Mouse (Mus musculus): ENCODE results near the gene Mfsd2a.

Mfsd2a gene

GRCm38 (mm10) chr4:122983486-122984261 is 22.7 kb upstream of the Mfsd2a start:
- TF ChIP-seq GATA4 (IDR thresholded peaks at IDR 0.05; ENCODE audit: insufficient replicate concordance, low read length), result no peak

- TF ChIP-seq GATA4 (IDR thresholded peaks at IDR 0.05; ENCODE audit: insufficient replicate concordance, low read length), result no peak
These were observed 21.5 kb upstream of the Mfsd2a start for GRCm38 (mm10) chr4:122982537-122982936.

GRCm38 (mm10) chr4:122981930-122982329 is 20.9 kb upstream of the Mfsd2a start:
- TF ChIP-seq GATA4 (IDR thresholded peaks at IDR 0.05; ENCODE audit: insufficient replicate concordance, low read length), result no peak

GRCm38 (mm10) chr4:122981238-122981637 is 20.2 kb upstream of the Mfsd2a start:
- TF ChIP-seq GATA4 (IDR thresholded peaks at IDR 0.05; ENCODE audit: insufficient replicate concordance, low read length), result no peak

DNA sequence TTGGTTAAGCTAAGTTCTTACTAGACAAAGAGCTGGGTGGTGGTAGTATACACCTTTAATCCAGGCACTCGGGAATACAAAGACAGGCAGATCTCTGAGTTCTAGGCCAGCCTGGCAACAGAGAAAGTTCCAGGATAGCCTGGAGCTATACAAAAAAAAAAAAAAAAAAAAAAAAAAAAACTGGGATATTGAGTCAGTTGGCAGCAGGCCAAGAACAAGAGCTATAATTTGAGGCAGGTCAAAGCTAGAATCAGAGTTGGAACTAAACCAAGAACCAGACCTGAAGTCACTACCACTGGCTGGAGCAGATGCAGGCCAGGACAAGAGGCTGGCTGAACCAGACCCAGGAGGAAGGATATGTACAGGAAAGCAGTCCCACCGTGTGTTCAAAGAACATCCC is 19.7 kb upstream of the Mfsd2a start:
- no peak for TF ChIP-seq GATA4 (IDR thresholded peaks at IDR 0.05; ENCODE audit: insufficient replicate concordance, low read length)

DNA sequence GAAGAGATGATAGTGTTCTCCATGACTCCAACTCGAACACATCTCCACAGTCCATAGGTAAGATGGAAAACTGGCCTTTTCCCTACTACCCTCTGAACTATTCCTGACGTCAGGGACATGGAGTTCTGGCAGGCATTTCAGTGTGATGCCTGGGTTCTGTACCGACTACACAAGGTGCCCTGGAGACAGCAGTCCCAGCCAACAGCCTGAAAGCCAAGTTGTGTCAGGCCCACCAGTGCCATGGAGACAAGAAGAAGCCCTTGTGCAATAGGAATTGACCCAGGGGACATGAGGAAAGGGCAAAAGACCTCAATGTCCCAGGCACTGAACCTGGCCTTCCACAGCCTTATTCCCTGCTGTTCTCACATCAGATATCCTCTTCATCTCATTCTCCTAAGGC is 18.8 kb upstream of the Mfsd2a start:
- no peak; the same call in 1 of the 2 replicates for TF ChIP-seq GATA4 (IDR thresholded peaks at IDR 0.05; ENCODE audit: insufficient replicate concordance, low read length)

DNA sequence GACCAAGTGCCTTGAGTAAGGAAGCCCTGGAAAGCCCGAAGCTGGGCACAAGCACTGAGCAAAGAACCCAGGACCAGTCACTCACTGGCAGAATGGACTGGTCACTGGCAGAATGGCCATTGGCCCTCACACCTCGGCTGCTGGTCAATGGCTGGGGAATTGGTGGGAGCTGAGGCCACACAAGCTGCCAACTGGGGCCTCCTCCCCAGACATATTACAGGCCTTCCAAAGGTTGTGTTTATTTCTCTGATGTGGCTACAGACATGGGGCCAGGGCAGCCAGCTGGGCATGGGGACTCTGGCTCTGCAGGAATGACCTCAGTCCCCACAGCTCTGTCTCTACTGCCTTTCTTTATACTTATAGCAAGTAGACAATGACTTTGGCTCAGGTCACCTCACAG is 17.9 kb upstream of the Mfsd2a start:
- TF ChIP-seq GATA4 (IDR thresholded peaks at IDR 0.05; ENCODE audit: insufficient replicate concordance, low read length), result no peak; the same call in 1 of the 2 replicates

DNA sequence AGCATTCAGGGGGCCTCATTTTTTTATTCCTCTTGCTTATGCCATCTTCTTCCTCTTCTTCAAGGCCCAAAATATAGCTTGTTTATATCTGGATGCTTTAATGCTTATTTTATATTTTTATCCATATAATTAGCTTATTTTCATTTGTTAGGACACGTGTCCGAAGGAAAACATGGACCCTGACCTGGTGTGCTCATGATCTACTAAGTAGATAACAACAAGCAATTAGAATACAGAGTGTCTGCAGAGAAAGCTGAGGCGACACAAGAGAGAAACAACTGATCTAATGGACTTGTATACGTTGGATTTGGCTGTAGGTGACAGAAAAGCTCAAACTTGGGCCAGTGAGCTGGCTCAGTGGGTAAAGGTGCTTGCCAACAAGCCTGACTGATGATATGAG is 15.9 kb upstream of the Mfsd2a start:
- TF ChIP-seq GATA4 (IDR thresholded peaks at IDR 0.05; ENCODE audit: insufficient replicate concordance, low read length), result peak; percentile 76

DNA sequence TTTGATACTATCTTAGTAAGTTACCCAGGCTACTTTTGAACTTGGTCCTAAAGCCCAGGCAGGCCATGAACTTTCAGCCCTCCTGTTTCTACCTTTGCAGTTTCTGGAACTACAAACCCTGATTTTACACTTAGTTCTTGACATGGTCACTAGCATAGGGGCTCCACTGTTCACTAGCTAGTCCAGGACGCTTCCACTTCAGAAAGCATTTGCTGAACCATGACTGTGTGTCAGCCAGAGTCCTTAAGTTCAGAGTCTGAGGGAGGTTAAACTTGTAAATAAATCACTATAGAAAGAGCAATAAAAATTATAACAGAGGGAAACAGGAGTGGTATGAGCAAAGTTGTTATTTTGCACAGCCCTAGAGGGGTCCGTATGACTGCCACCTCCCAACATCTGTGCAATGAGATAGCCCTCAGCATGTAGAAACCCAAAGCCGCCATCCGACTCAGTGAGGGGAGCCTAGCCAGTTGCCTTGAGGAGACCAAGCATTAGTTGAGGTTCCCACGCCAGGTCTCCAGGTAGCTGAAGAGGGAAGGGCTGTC is 14.1 kb upstream of the Mfsd2a start:
- no peak for TF ChIP-seq GATA4 (IDR thresholded peaks at IDR 0.05; ENCODE audit: insufficient replicate concordance, low read length)

DNA sequence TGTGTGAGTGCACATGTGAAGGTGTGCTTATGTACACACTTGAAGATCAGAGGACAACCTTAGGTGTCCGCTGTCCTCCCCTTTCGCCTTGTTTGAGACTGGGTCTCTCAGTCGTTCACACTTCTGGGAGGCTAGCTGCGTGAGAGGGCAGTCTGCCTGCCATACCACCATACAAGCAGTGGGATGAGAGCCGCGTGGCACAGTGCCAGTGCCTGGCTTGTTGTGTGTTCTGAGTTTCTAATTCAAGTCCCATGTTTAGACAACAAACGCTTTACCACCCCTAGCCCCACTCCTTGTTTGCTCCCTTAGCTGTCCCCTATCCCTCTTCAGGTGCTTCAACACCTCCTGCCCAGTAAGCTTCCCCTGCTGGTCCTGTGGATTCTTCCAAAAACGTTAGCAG is 11.1 kb upstream of the Mfsd2a start:
- TF ChIP-seq GATA4 (IDR thresholded peaks at IDR 0.05; ENCODE audit: insufficient replicate concordance, low read length), result no peak

GRCm38 (mm10) chr4:122971646-122972045 is 10.7 kb upstream of the Mfsd2a start:
- no peak for TF ChIP-seq GATA4 (IDR thresholded peaks at IDR 0.05; ENCODE audit: insufficient replicate concordance, low read length)

DNA sequence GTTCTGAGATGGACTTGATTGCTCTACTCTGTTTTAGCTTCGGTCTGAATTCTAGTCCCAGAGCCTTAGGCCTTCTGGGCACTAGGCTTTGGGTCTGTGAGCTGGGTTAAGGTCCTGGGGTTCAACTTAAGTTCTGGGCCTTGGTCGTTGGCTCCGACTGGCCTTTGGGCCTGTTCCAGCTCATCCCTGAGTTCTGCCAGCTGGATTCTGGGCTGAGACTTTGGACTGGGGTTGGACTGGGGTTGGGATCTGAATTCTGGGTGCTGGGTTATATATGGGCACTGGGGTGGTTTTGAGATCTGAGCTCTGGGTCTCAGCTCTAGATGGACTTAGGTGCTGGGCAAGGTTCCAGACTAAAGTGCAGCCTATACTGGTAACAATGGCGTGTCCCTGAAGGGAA is 10.2 kb upstream of the Mfsd2a start:
- TF ChIP-seq GATA4 (IDR thresholded peaks at IDR 0.05; ENCODE audit: insufficient replicate concordance, low read length), result no peak

GRCm38 (mm10) chr4:122968106-122968505 is 7.1 kb upstream of the Mfsd2a start:
- no peak for TF ChIP-seq GATA4 (IDR thresholded peaks at IDR 0.05; ENCODE audit: insufficient replicate concordance, low read length)

DNA sequence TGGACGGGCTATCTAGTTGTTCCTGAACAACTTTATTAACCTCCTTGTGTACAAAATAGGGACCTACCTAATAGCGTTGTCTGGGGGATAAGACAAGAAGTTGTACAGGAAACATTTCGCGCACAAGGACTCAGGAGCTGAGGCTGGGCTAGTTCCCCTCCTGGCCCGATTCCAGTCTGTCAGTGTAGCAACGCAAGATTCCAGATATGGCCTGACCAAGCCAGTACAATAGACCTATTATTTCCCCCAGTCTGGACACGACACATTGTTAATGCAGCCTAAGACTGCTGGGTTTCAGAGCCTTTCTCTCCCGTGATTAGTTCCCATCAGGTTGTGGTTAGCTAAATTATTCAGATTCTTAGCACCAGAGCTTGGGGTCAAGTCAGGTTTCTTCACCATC is 1.8 kb upstream of the Mfsd2a start:
- TF ChIP-seq GATA4 (IDR thresholded peaks at IDR 0.05; ENCODE audit: insufficient replicate concordance, low read length), result no peak

DNA sequence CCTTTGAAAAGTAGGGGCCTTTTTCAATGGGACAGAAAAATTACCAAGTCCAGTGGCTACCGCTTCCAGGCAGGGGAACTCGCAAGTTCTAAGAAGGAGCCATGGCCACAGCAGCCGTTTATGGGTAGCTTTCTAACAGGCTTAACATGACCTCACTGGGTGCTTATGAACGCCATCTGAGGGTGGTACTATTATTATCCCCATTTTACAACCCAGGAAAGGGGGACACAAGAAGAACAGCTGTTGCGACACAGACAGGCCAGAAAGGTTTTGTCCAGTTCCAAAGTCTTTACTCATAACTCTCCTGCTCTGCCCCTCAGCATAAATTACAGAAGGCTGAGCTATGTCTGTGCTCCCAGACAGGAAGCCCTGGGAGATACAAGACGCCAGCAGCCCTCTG is 601 bp upstream of the Mfsd2a start:
- TF ChIP-seq GATA4 (IDR thresholded peaks at IDR 0.05; ENCODE audit: insufficient replicate concordance, low read length), result no peak

- TF ChIP-seq GATA4 (IDR thresholded peaks at IDR 0.05; ENCODE audit: insufficient replicate concordance, low read length), result no peak
These were observed 478 bp downstream of the Mfsd2a start for GRCm38 (mm10) chr4:122960321-122961099.

Measured in liver, adult (tissue).